Mouse (Mus musculus) midbrain, postnatal 0 days (tissue): Measurements from ENCODE around the gene 1600002K03Rik. TPM values are rescaled to one million over a fixed set of nuclear protein-coding genes. Genes with fewer than 3 reads are reported as not detected.
"Not testable (repeated sequence)": the region's sequence is repeated elsewhere in the genome, so short reads cannot be mapped to it uniquely, and the experiment has no call there.

Experiments
- ATAC-seq: fragments of 200-750 bp; cut with Nextera tagmentation; 2 replicates; pipeline ENCODE4 v1.8.0; 2017; ENCODE audit warnings: moderate number of reproducible peaks, mild to moderate bottlenecking, moderate TSS enrichment, moderate library complexity; ENCODE audit not compliant: low FRiP score
- DNase-seq: peaks from one replicate; pipeline ENCODE4 v3.0.0-alpha.2; 2015; ENCODE audit warnings: low spot score
- H3K27ac ChIP-seq: fragments of 300-500 bp; sonication (generic); 2 replicates; pipeline ENCODE4 v1.5.1; 2014; ENCODE audit warnings: low read depth, mild to moderate bottlenecking, low read length, mixed read lengths
- H3K27me3 ChIP-seq: fragments of 300-500 bp; sonication (generic); 2 replicates; pipeline ENCODE4 v1.6.1; 2014; ENCODE audit warnings: low read length, control low read depth, mixed read lengths; ENCODE audit not compliant: insufficient read depth
- H3K36me3 ChIP-seq: fragments of 300-500 bp; sonication (generic); 2 replicates; pipeline ENCODE4 v1.6.1; 2014; ENCODE audit warnings: low read length, control low read depth, mixed read lengths; ENCODE audit not compliant: insufficient read depth
- H3K4me1 ChIP-seq: fragments of 300-500 bp; sonication (generic); 2 replicates; pipeline ENCODE4 v1.6.1; 2014; ENCODE audit warnings: mild to moderate bottlenecking, control low read depth, antibody characterized with exemption, low read length, mixed read lengths; ENCODE audit not compliant: insufficient read depth
- H3K4me2 ChIP-seq: fragments of 300-500 bp; sonication (generic); 2 replicates; pipeline ENCODE4 v1.6.1; 2014; ENCODE audit warnings: low read depth, mild to moderate bottlenecking, low read length, mixed read lengths; ENCODE audit not compliant: poor library complexity, severe bottlenecking
- H3K4me3 ChIP-seq: fragments of 300-500 bp; sonication (generic); 2 replicates; pipeline ENCODE4 v1.5.1; 2014; ENCODE audit warnings: low read depth, mild to moderate bottlenecking, low read length, moderate library complexity
- H3K9ac ChIP-seq: fragments of 300-500 bp; sonication (generic); replicated peaks from 2 replicates; pipeline ENCODE4 v1.6.1; 2014; ENCODE audit warnings: mild to moderate bottlenecking, low read length, moderate library complexity, mixed read lengths; ENCODE audit not compliant: poor library complexity, severe bottlenecking
- H3K9me3 ChIP-seq: fragments of 300-500 bp; sonication (generic); 2 replicates; pipeline ENCODE4 v1.6.1; 2016; ENCODE audit warnings: low read length, control low read depth
- CTCF ChIP-seq: IDR thresholded peaks from 2 replicates; pipeline ENCODE4 v1.5.1; 2016; ENCODE audit warnings: antibody characterized with exemption, mild to moderate bottlenecking
- WGBS: fragments of 180-500 bp; shearing (Covaris S2); extraction: QIAGEN DNeasy Blood & Tissue Kit; methylation state at CpG from one replicate; pipeline ENCODE4 v1.1.7; 2014; 5-methylcytosine and 5-hydroxymethylcytosine counted together
- polyA plus RNA-seq: library from polyadenylated mRNA; unstranded; fragments of >200 nt; fragmentation: Nextera tagmentation; extraction: Ambion mirVana; gene quantifications from 2 replicates; pipeline ENCODE4 v1.2.1, GENCODE M21; 2015
- total RNA-seq: library from RNA; depleted of rRNA; stranded (reverse); fragments of >200 nt; gene quantifications from 2 replicates; pipeline ENCODE4 v1.2.3, GENCODE M21; 2014; rRNA removed

1600002K03Rik gene
- total and polyA plus RNA-seq, 2 experiments from 2014 or later: 2.8 to 4.1 TPM

DNA sequence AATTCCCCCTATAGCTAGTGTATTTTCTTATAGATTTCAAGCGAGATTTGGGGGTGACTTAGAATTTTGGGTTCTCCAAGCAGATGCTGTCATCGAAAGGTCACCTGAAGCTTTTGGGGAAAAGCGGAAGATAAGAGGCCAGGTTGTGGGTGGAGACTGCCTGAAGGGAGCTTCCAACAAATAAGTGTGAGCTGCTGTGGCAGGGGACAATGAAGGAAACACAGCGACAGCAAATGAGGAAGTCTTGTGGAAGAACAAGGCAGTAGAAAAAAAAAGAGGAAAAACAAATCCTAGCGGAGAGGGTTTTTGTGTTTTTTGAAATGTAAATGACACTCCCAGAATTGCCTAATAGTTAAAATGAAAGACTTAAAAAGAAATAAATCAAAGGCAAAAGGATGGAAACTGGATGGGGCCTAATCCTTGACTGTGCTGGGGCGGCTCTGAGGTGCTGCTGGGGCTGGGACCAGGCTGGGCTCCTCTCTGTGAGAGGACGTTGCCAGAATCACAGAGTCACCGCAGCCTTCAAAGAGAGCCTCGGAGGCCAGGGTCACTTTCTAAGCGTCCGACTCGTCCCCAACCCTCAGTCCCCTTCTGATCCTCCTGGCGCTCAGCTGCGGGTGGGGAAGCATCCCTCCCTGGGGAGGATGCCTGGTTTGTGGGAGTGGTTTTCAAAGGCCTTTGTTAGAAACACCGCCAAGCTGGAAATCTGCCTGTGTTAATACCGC lies 42.5 kb downstream of the 1600002K03Rik start:
- DNase-seq (no peak), ATAC-seq (no peak)
- WGBS: 17% methylated on average over 16 of the region's 16 CpGs
- Histone ChIP-seq H3K4me1 (no peaks in the 10 kb centered on the region), H3K27ac (peak overlapping the region; percentile 39; the same call in 1 of the 2 replicates), H3K36me3 (no peaks in the 10 kb centered on the region), H3K4me3 (no peak overlapping the region), H3K9me3 (no peaks in the 10 kb centered on the region), H3K4me2 (no peak overlapping the region), H3K27me3 (no peaks in the 10 kb centered on the region), H3K9ac (no peak overlapping the region)
- TF ChIP-seq CTCF: no peak

- H3K9ac ChIP-seq: no peak overlapping the region
- no peak for DNase-seq
- no peaks in the 10 kb centered on the region for H3K4me1 ChIP-seq
- H3K27ac ChIP-seq: no peak overlapping the region
- no peaks in the 10 kb centered on the region for H3K9me3 ChIP-seq
- H3K36me3 ChIP-seq: no peaks in the 10 kb centered on the region
- ATAC-seq: no peak
- no peaks in the 10 kb centered on the region for H3K27me3 ChIP-seq
- no peak for TF ChIP-seq CTCF
- 33% methylated on average over 8 of the region's 9 CpGs for WGBS
- H3K4me2 ChIP-seq: no peak overlapping the region
- no peak overlapping the region for H3K4me3 ChIP-seq
These were observed 47.9 kb downstream of the 1600002K03Rik start for GRCm38 (mm10) chr10:80220676-80221075.

GRCm38 (mm10) chr10:80223137-80223536 lies 50.4 kb downstream of the 1600002K03Rik start:
- peaks cover 11% of the 10 kb centered on the region for H3K4me1 ChIP-seq
- H3K4me2 ChIP-seq, H3K9ac ChIP-seq, H3K27me3 ChIP-seq, H3K36me3 ChIP-seq, DNase-seq, ATAC-seq, H3K27ac ChIP-seq, H3K4me3 ChIP-seq, H3K9me3 ChIP-seq: not testable (repeated sequence)
- WGBS: 90% methylated on average over 2 of the region's 2 CpGs

Other genes with a start within 250 kb of the 1600002K03Rik start
- gene Arid3a, start 245.9 kb upstream of the 1600002K03Rik start, total RNA-seq: 9.0 and 9.5 TPM in 2 replicates
- gene Arid3a, start 245.9 kb upstream of the 1600002K03Rik start, polyA plus RNA-seq: 3.1 and 3.3 TPM in 2 replicates
- 72.6 and 87.6 TPM in 2 replicates for gene Wdr18, start 212.8 kb upstream of the 1600002K03Rik start, total RNA-seq
- 102 and 116 TPM in 2 replicates for gene Wdr18, start 212.8 kb upstream of the 1600002K03Rik start, polyA plus RNA-seq
- gene Grin3b, start 202.2 kb upstream of the 1600002K03Rik start, total RNA-seq: 0.42 and 2.2 TPM in 2 replicates
- gene Grin3b, start 202.2 kb upstream of the 1600002K03Rik start, polyA plus RNA-seq: 0.11 and 0.21 TPM in 2 replicates
- 134 and 172 TPM in 2 replicates for gene Tmem259, start 188.6 kb upstream of the 1600002K03Rik start, total RNA-seq
- 26.2 and 29.3 TPM in 2 replicates for gene Tmem259, start 188.6 kb upstream of the 1600002K03Rik start, polyA plus RNA-seq
- 14.8 and 19.5 TPM in 2 replicates for gene Cnn2, start 184.4 kb upstream of the 1600002K03Rik start, total RNA-seq
- gene Cnn2, start 184.4 kb upstream of the 1600002K03Rik start, polyA plus RNA-seq: 12.6 and 12.8 TPM in 2 replicates
- 9.3 TPM in 2 replicates for gene Abca7, start 176.4 kb upstream of the 1600002K03Rik start, total RNA-seq
- 1.7 and 1.9 TPM in 2 replicates for gene Abca7, start 176.4 kb upstream of the 1600002K03Rik start, polyA plus RNA-seq
- 1.7 and 2.4 TPM in 2 replicates for gene Arhgap45, start 156.3 kb upstream of the 1600002K03Rik start, total RNA-seq
- gene Arhgap45, start 156.3 kb upstream of the 1600002K03Rik start, polyA plus RNA-seq: 1.2 and 1.6 TPM in 2 replicates
- 66.4 and 76.0 TPM in 2 replicates for gene Polr2e, start 133.1 kb upstream of the 1600002K03Rik start, total RNA-seq
- 126 and 135 TPM in 2 replicates for gene Polr2e, start 133.1 kb upstream of the 1600002K03Rik start, polyA plus RNA-seq
- 350 TPM in 2 replicates for gene Gpx4, start 125.8 kb upstream of the 1600002K03Rik start, total RNA-seq
- gene Gpx4, start 125.8 kb upstream of the 1600002K03Rik start, polyA plus RNA-seq: 635 and 741 TPM in 2 replicates
- gene Sbno2, start 67.4 kb upstream of the 1600002K03Rik start, total RNA-seq: 24.3 TPM in 2 replicates
- 7.6 TPM in 2 replicates for gene Sbno2, start 67.4 kb upstream of the 1600002K03Rik start, polyA plus RNA-seq
- 84.0 and 97.3 TPM in 2 replicates for gene Stk11, start 57.1 kb upstream of the 1600002K03Rik start, total RNA-seq
- 12.3 and 12.4 TPM in 2 replicates for gene Stk11, start 57.1 kb upstream of the 1600002K03Rik start, polyA plus RNA-seq
- gene Atp5d, start 34.3 kb upstream of the 1600002K03Rik start, total RNA-seq: 231 and 259 TPM in 2 replicates
- 607 and 661 TPM in 2 replicates for gene Atp5d, start 34.3 kb upstream of the 1600002K03Rik start, polyA plus RNA-seq
- gene Cbarp, start 32.1 kb upstream of the 1600002K03Rik start, total RNA-seq: 273 and 276 TPM in 2 replicates
- 120 and 121 TPM in 2 replicates for gene Cbarp, start 32.1 kb upstream of the 1600002K03Rik start, polyA plus RNA-seq
- 114 and 143 TPM in 2 replicates for gene Midn, start 24.7 kb upstream of the 1600002K03Rik start, total RNA-seq
- 16.3 and 17.2 TPM in 2 replicates for gene Midn, start 24.7 kb upstream of the 1600002K03Rik start, polyA plus RNA-seq
- gene Cirbp, start 7.0 kb upstream of the 1600002K03Rik start, total RNA-seq: 315 and 337 TPM in 2 replicates
- 760 and 829 TPM in 2 replicates for gene Cirbp, start 7.0 kb upstream of the 1600002K03Rik start, polyA plus RNA-seq
- gene Efna2, start 6.5 kb downstream of the 1600002K03Rik start, total RNA-seq: 45.1 and 51.1 TPM in 2 replicates
- gene Efna2, start 6.5 kb downstream of the 1600002K03Rik start, polyA plus RNA-seq: 52.1 and 58.4 TPM in 2 replicates
- gene Mum1, start 53.5 kb downstream of the 1600002K03Rik start, total RNA-seq: 45.1 and 60.9 TPM in 2 replicates
- gene Mum1, start 53.5 kb downstream of the 1600002K03Rik start, polyA plus RNA-seq: 42.4 and 49.6 TPM in 2 replicates
- gene Ndufs7, start 76.2 kb downstream of the 1600002K03Rik start, total RNA-seq: 193 and 201 TPM in 2 replicates
- 358 and 388 TPM in 2 replicates for gene Ndufs7, start 76.2 kb downstream of the 1600002K03Rik start, polyA plus RNA-seq
- gene Gamt, start 88.1 kb downstream of the 1600002K03Rik start, total RNA-seq: 12.5 and 14.3 TPM in 2 replicates
- 16.8 and 19.6 TPM in 2 replicates for gene Gamt, start 88.1 kb downstream of the 1600002K03Rik start, polyA plus RNA-seq
- 107 and 109 TPM in 2 replicates for gene Dazap1, start 88.5 kb downstream of the 1600002K03Rik start, total RNA-seq
- 34.2 and 34.5 TPM in 2 replicates for gene Dazap1, start 88.5 kb downstream of the 1600002K03Rik start, polyA plus RNA-seq
- 971 and 1,162 TPM in 2 replicates for gene Rps15, start 119.5 kb downstream of the 1600002K03Rik start, total RNA-seq
- 633 and 645 TPM in 2 replicates for gene Rps15, start 119.5 kb downstream of the 1600002K03Rik start, polyA plus RNA-seq
- 370 and 395 TPM in 2 replicates for gene Apc2, start 123.0 kb downstream of the 1600002K03Rik start, total RNA-seq
- 95.3 and 110 TPM in 2 replicates for gene Apc2, start 123.0 kb downstream of the 1600002K03Rik start, polyA plus RNA-seq
- gene 2310011J03Rik, start 147.6 kb downstream of the 1600002K03Rik start, total RNA-seq: 15.6 and 23.1 TPM in 2 replicates
- gene 2310011J03Rik, start 147.6 kb downstream of the 1600002K03Rik start, polyA plus RNA-seq: 26.5 and 29.6 TPM in 2 replicates
- gene Pcsk4, start 156.6 kb downstream of the 1600002K03Rik start, total RNA-seq: 5.2 and 7.5 TPM in 2 replicates
- gene Pcsk4, start 156.6 kb downstream of the 1600002K03Rik start, polyA plus RNA-seq: 12.6 and 14.6 TPM in 2 replicates
- 3.8 and 5.3 TPM in 2 replicates for gene Reep6, start 157.0 kb downstream of the 1600002K03Rik start, total RNA-seq
- gene Reep6, start 157.0 kb downstream of the 1600002K03Rik start, polyA plus RNA-seq: 7.0 and 7.8 TPM in 2 replicates
- gene Adamtsl5, start 175.5 kb downstream of the 1600002K03Rik start, total RNA-seq: 0.71 and 0.77 TPM in 2 replicates
- 0.62 and 0.71 TPM in 2 replicates for gene Adamtsl5, start 175.5 kb downstream of the 1600002K03Rik start, polyA plus RNA-seq
- 17.5 and 23.1 TPM in 2 replicates for gene Plk5, start 183.5 kb downstream of the 1600002K03Rik start, total RNA-seq
- 12.5 and 12.8 TPM in 2 replicates for gene Plk5, start 183.5 kb downstream of the 1600002K03Rik start, polyA plus RNA-seq
- 118 and 147 TPM in 2 replicates for gene Mex3d, start 214.7 kb downstream of the 1600002K03Rik start, total RNA-seq
- 12.5 and 13.9 TPM in 2 replicates for gene Mex3d, start 214.7 kb downstream of the 1600002K03Rik start, polyA plus RNA-seq
- 30.4 and 47.0 TPM in 2 replicates for gene Mbd3, start 226.6 kb downstream of the 1600002K03Rik start, total RNA-seq
- 154 and 157 TPM in 2 replicates for gene Mbd3, start 226.6 kb downstream of the 1600002K03Rik start, polyA plus RNA-seq
- 295 and 379 TPM in 2 replicates for gene Uqcr11, start 233.9 kb downstream of the 1600002K03Rik start, total RNA-seq
- gene Uqcr11, start 233.9 kb downstream of the 1600002K03Rik start, polyA plus RNA-seq: 638 and 795 TPM in 2 replicates